Mouse (Mus musculus) ovary, postnatal 10 days (tissue): Measurements from ENCODE around the gene Ttc24.

Experiments
- DNase-seq: peaks from one replicate; pipeline ENCODE4 v3.0.0; 2022; ENCODE audit warnings: low spot score

Ttc24 gene

DNA sequence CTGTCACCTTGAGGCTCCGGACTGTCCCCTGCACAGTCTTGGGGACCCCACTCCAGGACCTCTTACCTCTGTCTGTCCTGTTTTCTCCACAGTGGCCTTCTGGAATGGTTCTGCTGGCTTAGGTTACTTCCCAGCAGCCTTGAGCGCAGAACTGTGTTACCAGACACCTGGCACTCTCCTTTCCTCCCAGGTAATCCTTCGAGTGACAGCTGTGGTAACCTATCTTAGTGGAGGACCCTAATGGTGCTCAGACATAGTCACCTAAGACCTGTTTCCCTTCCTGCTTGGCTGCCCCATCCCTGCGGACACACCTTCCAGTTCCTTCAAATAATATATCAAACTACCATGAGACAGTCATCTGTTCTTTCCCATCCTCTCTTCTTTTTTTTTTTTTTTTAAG, at the start of gene Ttc24:
Gene Ttc24, minus strand, starts transcription at position 101 of the 400 bp plus-strand sequence.
- DNase-seq: no peak

DNA sequence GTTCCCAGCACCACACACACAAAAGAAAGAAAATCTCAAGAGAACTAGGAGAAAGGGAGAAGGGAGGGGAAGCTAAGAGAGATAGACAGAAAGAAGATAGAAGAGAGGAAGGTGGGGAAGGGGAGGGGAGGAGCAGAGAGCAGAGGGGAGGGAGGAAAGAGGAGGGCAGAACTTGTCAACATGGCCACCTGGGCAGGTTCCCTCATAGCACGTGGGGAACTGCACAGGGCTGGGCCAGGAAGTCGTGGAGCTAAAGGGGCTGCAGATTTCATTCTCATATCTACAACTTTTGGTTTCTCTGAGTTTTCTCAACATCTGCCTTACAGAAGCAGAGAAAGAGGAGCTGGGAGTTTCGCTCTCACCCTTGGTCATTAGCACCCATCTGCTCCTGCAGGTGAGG, 49.5 kb upstream of the Ttc24 start:
- DNase-seq: no peak

DNA sequence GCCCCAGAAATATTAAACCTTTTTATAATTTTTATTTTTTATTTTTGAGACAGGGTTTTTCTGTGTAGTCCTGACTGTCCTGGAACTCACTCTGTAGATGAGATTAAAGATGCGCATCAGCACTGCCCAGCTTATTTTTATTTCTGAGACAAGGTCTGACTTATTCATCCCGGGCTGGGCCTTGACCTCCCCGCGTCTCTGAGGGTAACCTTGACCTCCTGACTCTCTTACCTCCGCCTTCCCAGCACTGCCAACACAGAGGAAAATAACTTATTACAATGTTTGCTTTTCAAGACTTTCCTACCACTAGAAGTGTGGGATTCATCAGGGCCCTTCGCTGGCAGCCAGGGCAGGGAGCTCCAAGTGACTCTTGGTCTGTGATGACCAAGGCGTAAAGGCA, 48.1 kb upstream of the Ttc24 start:
- DNase-seq: no peak

DNA sequence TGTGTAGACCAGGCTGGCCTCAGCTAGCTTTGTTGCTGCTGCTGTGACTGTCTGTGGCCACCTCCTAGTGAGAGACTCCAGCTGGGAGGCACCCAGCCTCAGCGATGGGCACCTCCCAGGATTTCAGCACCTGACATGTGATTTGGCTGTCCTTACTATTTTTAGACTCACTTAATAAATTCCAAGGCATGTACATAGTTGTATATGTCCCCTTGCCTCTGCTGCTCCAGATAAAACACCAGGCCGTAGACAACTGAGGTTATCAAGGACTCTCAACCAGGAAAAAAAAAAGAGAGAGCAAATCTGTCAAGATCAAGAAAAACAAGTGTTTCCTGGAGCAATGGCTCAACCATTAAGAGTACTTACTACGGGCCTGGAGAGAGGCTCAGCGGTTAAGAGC, 47.1 kb upstream of the Ttc24 start:
- no peak for DNase-seq

GRCm38 (mm10) chr3:88121164-88122131, 43.3 kb upstream of the Ttc24 start:
- no peak for DNase-seq

- DNase-seq: no peak
Measured at GRCm38 (mm10) chr3:88120117-88120651, 42.1 kb upstream of the Ttc24 start.

- DNase-seq: no peak
Measured at GRCm38 (mm10) chr3:88114396-88114795, 36.3 kb upstream of the Ttc24 start.

- DNase-seq: no peak
Measured at GRCm38 (mm10) chr3:88109126-88109525, 31.0 kb upstream of the Ttc24 start.

DNA sequence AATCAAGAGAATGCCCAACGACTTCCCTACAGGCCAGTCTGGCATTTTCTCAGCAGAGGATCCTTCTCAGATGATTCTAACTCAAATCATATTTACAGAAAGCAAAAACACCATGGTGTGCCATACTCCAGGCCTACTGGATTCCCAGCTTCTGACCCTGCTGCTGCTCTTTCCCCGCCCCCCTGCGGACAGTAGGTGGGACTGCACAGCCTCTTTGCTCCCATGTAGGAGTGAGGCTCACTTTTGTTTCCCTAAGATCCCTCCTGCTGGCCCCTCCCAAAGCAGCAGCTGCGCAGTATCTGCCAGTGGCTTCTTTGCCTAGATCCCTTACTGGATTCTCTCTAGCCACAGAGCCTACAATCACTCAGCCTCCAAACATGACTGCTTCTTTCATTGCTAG, 28.0 kb upstream of the Ttc24 start:
- DNase-seq: no peak

DNA sequence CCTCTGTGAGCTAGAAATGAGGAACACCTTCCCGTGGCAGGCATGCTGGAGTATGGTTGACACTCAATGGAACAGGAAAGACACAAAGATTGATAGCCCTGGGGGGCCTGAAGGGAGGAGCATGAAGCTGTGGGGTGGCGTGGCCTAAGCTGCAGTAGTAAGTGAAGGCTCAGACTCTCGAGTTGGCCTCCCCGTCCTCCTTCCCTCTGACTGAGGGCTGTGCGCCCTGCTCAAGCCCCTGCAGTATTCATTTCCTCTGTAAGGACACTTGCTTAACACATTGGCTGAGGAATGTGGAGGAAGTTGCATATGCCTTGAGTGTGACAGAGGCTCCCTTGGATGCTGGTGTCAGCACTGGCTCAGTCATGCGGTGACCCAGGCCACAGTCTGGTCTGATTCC, 24.5 kb upstream of the Ttc24 start:
- DNase-seq: no peak

DNA sequence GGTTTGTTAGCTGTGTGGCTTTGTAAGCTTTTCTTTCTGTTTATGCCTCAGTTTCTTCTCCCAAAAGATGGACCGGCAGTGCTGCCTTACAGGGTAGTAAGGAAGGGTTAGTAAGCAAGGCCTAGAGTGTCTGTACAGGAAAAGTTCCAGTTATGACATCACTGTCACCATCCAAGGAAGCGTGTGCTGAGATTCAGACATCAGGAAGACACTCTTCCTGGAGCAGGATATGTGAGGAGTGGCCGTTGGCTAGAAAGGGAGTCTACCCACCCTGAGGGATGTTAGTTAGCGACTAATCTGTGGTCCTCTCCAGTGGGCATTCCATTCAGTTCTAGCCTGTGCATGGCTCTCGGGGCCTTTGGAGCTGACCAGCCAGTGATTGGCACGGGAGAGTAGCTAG, 24.1 kb upstream of the Ttc24 start:
- DNase-seq: no peak

DNA sequence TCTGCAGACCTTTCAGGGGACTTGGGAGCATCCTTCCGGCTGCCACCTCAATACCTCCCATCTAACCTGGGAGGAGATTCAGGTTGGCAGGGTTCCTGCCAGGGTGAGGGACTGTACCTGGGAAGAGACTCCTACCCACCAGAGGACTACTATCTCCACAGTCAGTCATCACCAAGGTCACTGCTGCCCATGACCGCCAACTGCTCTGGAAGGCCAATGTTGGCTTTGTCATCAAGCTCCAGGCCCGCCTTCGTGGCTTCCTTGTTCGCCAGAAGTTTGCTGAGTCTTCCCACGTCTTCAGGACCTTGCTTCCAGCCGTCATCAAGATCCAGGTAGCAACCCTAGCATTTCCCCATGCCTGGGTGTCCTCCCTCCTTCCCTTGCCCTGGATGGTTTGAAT, 23.6 kb upstream of the Ttc24 start:
- DNase-seq: no peak

- DNase-seq: no peak
Measured at GRCm38 (mm10) chr3:88100251-88100650, 22.1 kb upstream of the Ttc24 start.

GRCm38 (mm10) chr3:88097666-88098065, 19.6 kb upstream of the Ttc24 start:
- no peak for DNase-seq

DNA sequence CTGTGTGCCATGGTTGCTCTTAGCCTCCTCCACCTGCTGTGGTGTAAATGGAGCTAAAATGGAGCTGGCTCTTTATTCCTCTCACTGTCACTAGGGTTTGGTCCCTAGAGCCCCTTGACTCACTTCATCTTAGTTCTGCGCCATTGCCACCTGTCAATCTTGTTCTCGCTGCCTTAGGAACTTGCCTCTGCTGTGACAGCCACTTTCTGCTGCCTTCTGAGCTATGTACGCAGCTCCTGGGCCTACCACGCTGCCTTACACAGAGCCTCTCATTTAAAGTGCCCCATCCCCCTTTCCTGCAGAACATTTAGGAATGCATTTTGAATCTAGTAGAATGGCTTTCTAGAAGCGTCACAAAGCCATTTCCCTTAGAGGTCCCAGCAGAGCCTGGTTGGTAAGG, 16.0 kb upstream of the Ttc24 start:
- no peak for DNase-seq

DNA sequence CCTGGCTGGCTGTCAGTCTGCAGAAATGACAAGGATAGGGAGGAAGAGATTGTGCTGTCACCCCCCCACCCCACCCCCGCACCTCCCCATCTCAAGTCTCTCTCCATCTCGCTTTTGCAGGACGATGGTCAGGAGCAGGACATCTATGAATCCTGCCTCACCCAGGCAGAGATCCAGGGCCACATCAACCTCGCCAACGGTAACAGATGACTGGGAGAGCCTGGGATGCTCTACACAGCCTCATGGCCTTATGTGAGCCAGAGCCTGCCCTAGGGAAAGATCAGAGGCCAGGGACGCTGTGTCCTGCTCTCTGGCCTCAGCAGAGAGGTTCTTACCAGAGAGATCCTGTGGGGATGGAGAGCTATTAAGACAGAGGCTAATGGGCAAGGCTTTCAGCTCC, 12.5 kb upstream of the Ttc24 start:
- no peak for DNase-seq

GRCm38 (mm10) chr3:88090106-88090505, 12.0 kb upstream of the Ttc24 start:
- DNase-seq: no peak

DNA sequence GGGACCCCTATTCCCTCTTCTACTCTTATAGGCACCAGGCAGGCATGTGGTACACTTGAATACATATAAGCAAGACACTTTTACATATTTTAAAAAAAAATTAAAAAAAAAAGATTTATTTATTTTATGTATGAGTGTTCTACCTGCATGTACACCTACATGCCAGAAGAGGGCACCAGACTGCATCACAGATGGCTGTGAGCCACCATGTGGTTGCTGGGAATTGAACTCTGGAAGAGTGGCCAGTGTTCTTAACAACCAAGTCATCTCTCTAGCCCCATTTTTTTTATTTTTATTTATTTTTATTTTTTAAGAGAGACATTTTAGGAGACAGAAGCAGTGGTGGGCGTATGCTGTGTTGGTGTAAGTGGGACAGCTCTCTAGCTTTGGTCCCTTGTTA, 9.6 kb upstream of the Ttc24 start:
- no peak for DNase-seq

DNA sequence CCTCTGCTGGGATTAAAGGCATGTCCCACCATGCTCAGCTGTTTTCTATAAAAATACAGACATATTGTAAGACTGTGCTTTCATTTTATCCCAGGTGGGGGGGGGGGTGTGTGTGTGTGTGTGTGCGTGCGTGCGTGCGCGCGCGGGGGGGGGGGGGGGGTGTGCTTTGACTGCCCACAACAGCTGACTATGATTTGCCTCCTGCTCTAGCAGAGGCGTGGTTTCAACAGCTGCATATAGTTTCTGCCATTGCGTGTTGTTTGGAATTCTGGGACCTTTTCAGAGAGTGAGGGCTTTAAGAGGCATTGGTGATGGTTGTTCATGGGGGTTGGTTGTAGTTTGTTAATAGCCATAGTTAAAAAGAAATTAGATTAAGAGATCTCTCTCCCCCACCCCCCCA, 7.4 kb upstream of the Ttc24 start:
- DNase-seq: no peak

DNA sequence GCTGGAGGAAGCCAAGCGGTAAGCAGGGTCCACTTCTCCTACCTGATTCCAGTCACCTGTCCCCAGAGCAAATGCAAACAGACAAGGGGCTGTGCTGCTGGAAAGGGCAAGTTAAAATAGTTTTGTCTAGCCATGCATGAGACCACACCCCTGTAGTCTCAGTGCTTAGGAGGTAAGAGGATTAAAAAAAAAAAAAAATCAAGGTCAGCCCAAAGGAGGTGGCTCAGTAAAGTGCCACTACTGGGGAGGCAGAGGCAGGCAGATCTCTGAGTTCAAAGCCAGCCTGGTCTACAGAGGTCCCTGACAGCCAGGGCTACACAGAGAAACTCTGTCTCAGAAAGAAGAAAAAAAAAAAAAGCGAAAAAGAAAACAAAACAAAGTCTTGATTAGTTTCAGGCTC, 5.9 kb upstream of the Ttc24 start:
- DNase-seq: no peak

GRCm38 (mm10) chr3:88082663-88083062, 4.6 kb upstream of the Ttc24 start:
- DNase-seq: no peak

DNA sequence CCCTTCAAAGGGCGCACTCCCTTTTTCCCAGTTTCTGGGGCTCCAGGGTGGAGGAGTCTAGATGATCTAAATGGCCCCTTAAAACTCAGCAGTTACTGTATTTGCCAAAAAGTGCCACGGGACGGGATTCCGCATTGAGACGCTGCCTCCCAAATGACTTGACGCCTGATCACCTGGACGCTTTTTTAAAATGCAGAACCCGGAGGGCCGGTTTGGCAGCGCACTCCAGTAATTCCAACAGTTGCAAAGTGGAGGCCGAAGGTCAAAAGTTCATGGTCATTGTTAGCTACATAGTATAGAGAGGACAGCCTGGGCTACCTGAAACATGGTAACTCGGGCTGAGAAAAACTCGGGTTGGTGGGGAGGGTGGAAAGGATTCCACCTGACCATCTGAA, 4.1 kb upstream of the Ttc24 start:
- no peak for DNase-seq

- DNase-seq: peak; percentile 71
Measured at GRCm38 (mm10) chr3:88081345-88082223, 3.5 kb upstream of the Ttc24 start, which contains the start of gene Iqgap3. TSS of gene Iqgap3 (plus strand) at chr3:88081971.
